19 mouse cellular contexts compared by ENCODE assay signal in the genomic region with DNA sequence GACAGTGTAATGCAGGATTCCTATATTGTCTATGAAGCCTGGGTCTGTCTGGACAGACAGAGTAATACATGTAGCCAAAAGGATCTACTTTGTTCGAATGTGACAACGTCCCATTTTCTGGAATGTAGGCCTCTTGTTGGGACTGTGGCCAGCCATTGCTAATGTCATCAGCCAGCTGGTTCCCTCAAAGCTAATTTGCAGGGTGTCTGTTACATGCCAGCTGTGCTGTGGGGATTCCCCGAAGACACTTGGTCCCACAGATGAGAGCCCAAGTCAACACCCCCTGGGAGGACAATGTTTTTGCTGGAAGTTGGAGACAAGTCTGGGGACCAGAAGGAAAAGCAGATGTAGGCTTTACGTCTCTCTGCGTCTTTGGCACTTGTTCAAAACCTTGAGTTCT. TPM values are rescaled to one million over a fixed set of nuclear protein-coding genes. Genes with fewer than 3 reads are reported as not detected.
DNase-seq lines count a peak whose midpoint lies in the region; ATAC-seq and TF ChIP-seq lines count a peak whose summit lies in the region.
"Had no signal": no experiment of that assay in that cellular context is flagged by ENCODE, and none has a peak within 500 bp of the region (broad histone marks: within the 10 kb centered on the region; RNA-seq: fewer than 3 reads in every experiment).

No protein-coding gene starts in this region.

- no peak for TF ChIP-seq EP300 in lung, postnatal 0 days (IDR thresholded peaks at IDR 0.05)

- no peak for TF ChIP-seq CTCF in lung, postnatal 0 days (IDR thresholded peaks at IDR 0.05)
- TF ChIP-seq CTCF in lung, adult 2 months (IDR thresholded peaks at IDR 0.05; ENCODE audit: insufficient read depth, low read length), result no peak

- peak; percentile 29 to 33 for DNase-seq in heart, postnatal 10 days
- DNase-seq in heart, postnatal 36 days, result no peak
- DNase-seq in lung, postnatal 0 days (ENCODE audit: low spot score), result peak; percentile 40
- DNase-seq in lung, adult 2 months, result no peak
- DNase-seq in layer of hippocampus, postnatal 10 days (ENCODE audit: low spot score in 2 of 2), result peak; percentile 63
- DNase-seq in yolk sac, embryonic 10.5 days (ENCODE audit: low spot score), result no peak
- DNase-seq: cerebellum, adult 11 months; forebrain, postnatal 0 days; heart, adult 11 months; kidney, adult 8-10 months; right cerebral cortex, postnatal 14 days had no signal

- intact Hi-C loops in heart, postnatal 10 days (cut with DNase I), result no loop called here
- intact Hi-C loops in heart, postnatal 36 days (cut with DNase I), result no loop called here

- WGBS in lung, postnatal 0 days, result 71% methylated on average over 5 of the region's 5 CpGs
- 73% methylated on average over 5 of the region's 5 CpGs for WGBS in lung, adult 2 months
- 90% methylated on average over 5 of the region's 5 CpGs for WGBS in hindbrain, embryonic 12.5 days

- H3K27me3 ChIP-seq in lung, postnatal 0 days (replicated peaks; ENCODE audit: insufficient read depth, low read length), result no peaks in the 10 kb centered on the region
- no peaks in the 10 kb centered on the region for H3K27me3 ChIP-seq in hindbrain, embryonic 12.5 days

- no peaks in the 10 kb centered on the region for H3K4me1 ChIP-seq in lung, postnatal 0 days (ENCODE audit: insufficient read depth, low read depth, low read length)
- H3K4me1 ChIP-seq in lung, adult 2 months (ENCODE audit: control insufficient read depth, insufficient read depth, low read length), result no peaks in the 10 kb centered on the region
- no peaks in the 10 kb centered on the region for H3K4me1 ChIP-seq in hindbrain, embryonic 12.5 days
- H3K4me1 ChIP-seq: limb, embryonic 10.5 days had no signal

- no peaks in the 10 kb centered on the region for H3K9me3 ChIP-seq in lung, postnatal 0 days (ENCODE audit: low read length)
- H3K9me3 ChIP-seq in hindbrain, embryonic 12.5 days (replicated peaks), result no peaks in the 10 kb centered on the region
- H3K9me3 ChIP-seq: limb, embryonic 10.5 days had no signal

- H3K27ac ChIP-seq in lung, postnatal 0 days (ENCODE audit: low read length), result no peak overlapping the region
- H3K27ac ChIP-seq in hindbrain, embryonic 12.5 days, result no peak overlapping the region
- H3K27ac ChIP-seq: hindbrain, postnatal 0 days; limb, embryonic 10.5 days; liver, embryonic 14.5 days had no signal

- no peak for ATAC-seq in lung, postnatal 0 days
- no peak for ATAC-seq in hindbrain, embryonic 12.5 days (ENCODE audit: low FRiP score)
- ATAC-seq: forebrain, postnatal 0 days; hindbrain, postnatal 0 days had no signal

- H3K4me3 ChIP-seq in lung, postnatal 0 days (ENCODE audit: low read depth, low read length), result no peak overlapping the region
- no peak overlapping the region for H3K4me3 ChIP-seq in lung, adult 2 months (replicated peaks; ENCODE audit: extremely low read depth, low read depth, low read length)
- H3K4me3 ChIP-seq in hindbrain, embryonic 12.5 days, result no peak overlapping the region
- H3K4me3 ChIP-seq: limb, embryonic 10.5 days had no signal

- no peak overlapping the region for H3K4me2 ChIP-seq in lung, postnatal 0 days (replicated peaks; ENCODE audit: low read depth, low read length)
- H3K4me2 ChIP-seq in hindbrain, embryonic 12.5 days (replicated peaks), result no peak overlapping the region

- H3K36me3 ChIP-seq in lung, postnatal 0 days (ENCODE audit: insufficient read depth, low read length), result no peaks in the 10 kb centered on the region
- no peaks in the 10 kb centered on the region for H3K36me3 ChIP-seq in hindbrain, embryonic 12.5 days
- H3K36me3 ChIP-seq: limb, embryonic 10.5 days had no signal

- no peak for TF ChIP-seq POLR2A in lung, adult 2 months (IDR thresholded peaks at IDR 0.05; ENCODE audit: borderline replicate concordance, extremely low read depth, low read depth, low read length)

- no peak overlapping the region for H3K9ac ChIP-seq in lung, postnatal 0 days (replicated peaks; ENCODE audit: low read depth)
- H3K9ac ChIP-seq in hindbrain, embryonic 12.5 days, result no peak overlapping the region
- H3K9ac ChIP-seq: forebrain, postnatal 0 days; liver, embryonic 14.5 days had no signal

RNA-seq across cellular contexts. Expression of a gene that starts 35.9 kb away (rescaled TPM):
- total RNA-seq in heart, postnatal 10 days (2021), result under 1 TPM in 1 of 2 experiments, not detected in 1; 0.17 TPM
- total RNA-seq in heart, postnatal 36 days (2021), result not detected
- polyA plus RNA-seq in lung, postnatal 0 days (2015; fragmentation: Nextera tagmentation; extraction: Ambion mirVana), result 3.0 and 3.9 TPM in 2 replicates
- 4.8 and 7.8 TPM in 2 replicates for polyA plus RNA-seq in lung, adult 2 months (2012; rRNA removed)
- total RNA-seq in layer of hippocampus, postnatal 10 days (2021), result 1 to 10 TPM; 2.9 to 3.7 TPM
- 0.33 and 0.43 TPM in 2 replicates for polyA plus RNA-seq in hindbrain, embryonic 12.5 days (2016; fragmentation: Nextera tagmentation; extraction: Ambion mirVana)
- total RNA-seq: megakaryocyte-erythroid progenitor cell, adult 5-6 weeks; MEL; neutrophil, adult 5-6 weeks had no signal
- polyA plus RNA-seq: heart, embryonic 16.5 days had no signal

RNA-seq across cellular contexts. Expression of a gene that starts 45.3 kb away (rescaled TPM):
- under 1 TPM; 0.17 to 0.25 TPM for total RNA-seq in heart, postnatal 10 days (2021)
- total RNA-seq in heart, postnatal 36 days (2021), result under 1 TPM in 1 of 2 experiments, not detected in 1; 0.25 TPM
- polyA plus RNA-seq in lung, postnatal 0 days (2015; fragmentation: Nextera tagmentation; extraction: Ambion mirVana), result 0.11 and 0.12 TPM in 2 replicates
- 0.16 and 0.22 TPM in 2 replicates for polyA plus RNA-seq in lung, adult 2 months (2012; rRNA removed)
- total RNA-seq in layer of hippocampus, postnatal 10 days (2021), result 10 to 100 TPM; 28.4 to 28.8 TPM
- 1.8 and 2.3 TPM in 2 replicates for polyA plus RNA-seq in hindbrain, embryonic 12.5 days (2016; fragmentation: Nextera tagmentation; extraction: Ambion mirVana)
- total RNA-seq: megakaryocyte-erythroid progenitor cell, adult 5-6 weeks; neutrophil, adult 5-6 weeks had no signal
- polyA plus RNA-seq: heart, embryonic 16.5 days; limb, embryonic 10.5 days; liver, embryonic 14.5 days had no signal

Comparison
In these comparisons a context has a peak if more than half of its experiments do, and no peak if none do; other contexts are left out.
1. DNase-seq: peak in heart, postnatal 10 days (2 of 2), lung, postnatal 0 days (single experiment) and layer of hippocampus, postnatal 10 days (2 of 2); none in heart, postnatal 36 days (0 of 2), lung, adult 2 months (single experiment) and yolk sac, embryonic 10.5 days (single experiment).
2. RNA of a gene that starts 45.3 kb away (total RNA-seq): 28.4 to 28.8 TPM in layer of hippocampus, postnatal 10 days; 0.25 TPM in heart, postnatal 36 days and 0.17 to 0.25 TPM in heart, postnatal 10 days; every median in the first group is over 10 times any median in the second.